Mouse (Mus musculus) adipose tissue, adult 10 weeks (tissue): ENCODE results near the gene Ndufa3. TPM values are rescaled to one million over a fixed set of nuclear protein-coding genes. Genes with fewer than 3 reads are reported as not detected.

ENCODE experiments used
- polyA plus RNA-seq: library from polyadenylated mRNA; stranded (reverse); fragments of 350-450 nt; fragmentation: Illumina TruSeq; extraction: RNeasy Lipid Tissue Mini Kit (QIAGEN cat#74804); gene quantifications from one replicate; pipeline ENCODE4 v1.2.3, GENCODE M21; 2014; ENCODE audit warnings: low read depth, low replicate concordance

The Ndufa3 gene
- polyA plus RNA-seq = 354 TPM

DNA sequence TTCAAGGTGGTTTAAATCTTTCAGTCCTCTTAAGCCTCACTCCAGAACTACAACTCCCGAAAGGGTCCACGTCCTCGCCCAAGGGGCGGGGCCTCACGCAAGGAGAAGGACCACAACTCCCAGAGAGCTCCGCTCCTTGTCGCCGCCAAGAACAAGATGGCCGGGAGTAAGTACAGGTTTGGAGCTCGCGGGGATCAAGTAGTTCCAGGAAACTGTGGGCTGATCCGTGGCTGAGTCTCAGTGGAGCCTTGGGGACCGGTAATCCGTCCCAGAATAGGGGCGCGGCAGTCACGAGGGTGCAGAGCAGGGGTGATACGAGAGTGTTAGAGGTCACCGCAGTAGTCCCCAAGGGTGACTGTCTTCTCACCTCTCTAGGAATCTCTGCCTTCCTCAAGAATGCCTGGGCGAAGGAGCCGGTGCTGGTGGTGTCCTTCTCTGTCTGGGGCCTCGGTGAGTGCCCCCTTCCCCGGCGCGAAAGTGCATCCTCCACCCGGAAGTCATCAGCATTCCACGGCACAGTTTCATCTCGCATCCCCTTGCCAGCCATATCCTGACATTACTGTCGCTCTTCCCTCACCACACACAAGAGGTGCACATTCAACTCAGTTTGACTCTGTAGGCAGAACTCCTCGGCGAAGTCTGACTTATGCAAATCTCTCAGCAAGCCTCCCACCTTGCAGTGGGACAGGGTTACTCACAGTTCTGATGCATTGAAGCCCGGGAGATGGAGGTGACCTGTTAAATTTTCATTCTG lies at the start of gene Ndufa3:
Gene Ndufa3 (plus strand): TSS at position 132 of the 754 bp plus-strand sequence.

DNA sequence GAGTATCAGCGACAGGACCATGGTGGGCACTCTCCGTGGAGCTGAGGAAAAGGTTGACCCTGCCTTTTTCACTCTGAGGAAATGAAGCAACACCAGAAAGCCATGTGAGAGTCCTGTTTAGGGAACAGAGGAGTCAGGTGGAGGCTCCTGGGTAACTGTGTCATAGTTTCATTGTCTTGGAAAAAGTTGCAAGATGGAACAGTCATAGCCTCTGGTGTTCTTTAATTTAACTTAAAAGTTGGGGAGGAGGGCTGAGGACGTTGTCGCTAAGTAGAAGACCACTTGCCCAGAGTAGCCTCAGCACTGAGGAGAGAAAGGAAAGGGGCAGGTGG lies 1.1 kb upstream of the Ndufa3 start, which contains the start of gene Oscar:
Gene Oscar (minus strand): TSS at position 101 of the 332 bp plus-strand sequence.

DNA sequence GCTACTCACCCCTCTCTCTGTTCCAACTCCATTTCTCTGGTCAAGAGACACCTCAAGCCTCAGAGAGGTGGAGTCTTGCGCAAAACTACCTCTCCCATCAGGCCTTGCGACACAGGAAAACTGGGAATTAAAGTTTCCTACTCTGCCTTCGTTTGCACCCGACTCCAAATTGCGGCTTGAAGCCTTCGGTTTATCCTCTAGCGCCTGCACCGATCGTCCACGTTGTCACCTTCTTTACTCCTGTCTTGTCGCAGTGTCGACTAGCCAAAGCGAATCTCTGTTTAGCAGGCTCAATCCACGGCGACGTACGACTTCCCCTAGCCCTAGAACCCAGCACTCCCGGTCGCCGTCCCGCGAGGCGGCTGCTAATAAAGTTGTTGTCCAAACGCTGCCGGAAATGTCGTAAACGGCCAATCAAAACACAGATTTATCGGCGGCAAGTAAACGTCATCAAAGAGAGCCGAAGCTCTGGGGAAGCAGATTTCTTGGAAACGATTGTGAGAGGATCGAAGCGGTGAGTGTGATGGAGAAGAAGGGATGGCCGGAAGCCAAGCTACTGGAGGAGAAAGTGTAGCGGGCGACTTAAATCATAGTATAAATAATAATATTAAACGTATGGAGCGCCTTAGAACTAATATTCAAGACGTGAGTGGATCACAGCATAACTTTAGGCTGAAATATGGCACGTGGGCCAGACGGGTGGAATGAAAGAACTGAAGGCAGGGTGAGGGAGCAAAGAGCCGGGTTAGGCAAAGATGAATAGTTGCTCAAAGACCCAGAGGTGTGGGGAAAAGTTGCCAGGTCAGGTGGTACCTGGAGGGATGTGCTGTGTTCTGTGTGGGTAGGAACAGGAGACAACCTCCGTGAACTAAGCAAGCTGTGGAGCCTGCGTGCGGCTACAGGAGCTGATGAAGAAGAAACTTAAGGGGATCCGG lies 12.6 kb downstream of the Ndufa3 start, which contains the start of the genes Tfpt and Prpf31:
Gene Tfpt (minus strand): TSS at position 387 of the 935 bp plus-strand sequence.
Gene Prpf31 (plus strand): TSS at position 443 of the 935 bp plus-strand sequence.

DNA sequence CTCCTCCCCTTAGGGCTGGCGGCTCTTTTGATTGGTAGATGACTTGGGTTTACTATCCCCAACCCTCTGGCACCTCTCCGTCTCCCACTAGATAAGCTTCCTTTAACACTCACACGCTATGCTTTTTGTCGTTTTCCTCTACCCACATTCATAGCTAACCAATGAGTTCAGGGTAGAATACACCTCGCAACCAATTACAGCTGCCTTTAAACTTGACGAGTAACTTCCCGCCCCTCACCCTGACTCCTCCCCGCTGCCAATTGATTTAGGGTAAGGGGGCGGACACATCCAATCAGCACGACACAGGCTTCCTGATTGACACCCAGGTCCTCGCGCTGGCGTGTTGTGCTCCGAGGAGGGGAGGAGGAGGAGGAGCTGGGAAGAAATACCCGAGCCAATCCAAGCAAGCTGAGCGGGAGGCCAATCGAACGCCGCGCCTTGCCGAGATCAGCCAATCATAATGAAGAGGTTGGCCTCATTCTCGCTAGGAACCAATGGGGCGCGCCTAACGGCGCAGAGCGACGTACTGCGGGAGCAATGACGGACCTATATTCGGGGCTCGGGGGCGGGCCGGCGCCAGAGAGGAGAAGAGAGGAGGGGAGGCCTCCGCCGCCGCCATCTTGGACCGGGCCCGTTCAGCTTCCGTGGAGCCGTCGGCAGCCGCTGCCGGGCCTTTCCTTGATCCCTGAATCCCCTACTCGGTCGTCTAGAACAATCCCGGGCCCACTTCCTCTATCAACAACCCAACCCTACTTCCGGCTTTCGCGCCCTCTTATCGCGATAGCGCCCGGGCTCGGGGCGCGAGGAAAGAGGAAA lies 27.7 kb downstream of the Ndufa3 start, which contains the start of gene Cnot3:
Gene Cnot3 (plus strand): TSS at position 597 of the 816 bp plus-strand sequence.

DNA sequence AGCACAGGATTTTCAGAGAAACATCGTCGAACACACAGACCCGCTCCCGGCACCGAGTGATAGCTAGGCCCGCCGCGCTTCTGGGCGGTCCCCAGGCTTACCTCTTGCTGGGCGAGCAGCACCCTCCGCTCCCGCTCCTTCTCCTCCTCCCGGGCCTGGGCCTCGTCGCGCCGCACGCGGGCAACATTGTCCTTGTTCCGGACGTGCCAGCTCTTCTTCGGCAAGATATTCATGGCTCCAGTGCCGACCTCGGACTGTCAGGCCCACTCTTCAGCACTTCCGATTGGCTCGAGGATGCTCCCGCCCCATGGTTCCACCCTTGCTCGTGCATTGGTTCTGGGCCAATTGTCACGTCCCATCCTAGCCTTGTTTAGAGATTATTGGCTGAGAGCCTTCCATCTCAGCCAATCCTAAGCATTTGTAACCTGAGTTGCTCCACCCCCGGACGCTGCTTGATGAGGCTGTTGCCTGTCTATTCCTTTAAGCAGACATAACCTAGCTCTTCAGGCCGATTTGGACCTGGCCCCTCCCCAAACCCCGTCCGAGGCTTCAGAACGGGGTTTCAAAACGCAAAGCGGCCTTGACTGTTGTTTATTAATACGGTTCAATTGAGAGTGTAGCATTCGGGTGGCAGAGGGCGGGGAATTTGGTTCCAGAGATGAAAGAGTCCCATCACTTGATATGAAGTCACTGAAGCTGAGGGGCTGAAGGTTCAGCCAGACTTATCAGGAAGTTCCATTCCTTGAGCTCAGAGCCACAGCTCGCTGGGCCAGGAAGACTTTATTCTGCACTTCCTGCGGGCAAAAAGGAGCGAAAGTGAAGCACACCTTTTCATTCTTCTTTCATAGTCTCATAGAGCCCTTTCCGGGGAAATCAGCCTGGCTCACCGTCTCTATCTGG lies 48.3 kb downstream of the Ndufa3 start, which contains the start of gene Leng1:
Gene Leng1 (minus strand): TSS at position 626 of the 900 bp plus-strand sequence.

Other genes with a start within 250 kb of the Ndufa3 start
- 0.16 TPM for gene Cacng8, start 226.7 kb upstream of the Ndufa3 start, polyA plus RNA-seq
- not detected for gene Cacng6, start 193.2 kb upstream of the Ndufa3 start, polyA plus RNA-seq
- gene Tarm1, start 114.7 kb upstream of the Ndufa3 start, polyA plus RNA-seq = 0.21 TPM
- gene Oscar, start 1.2 kb upstream of the Ndufa3 start, polyA plus RNA-seq = not detected
- gene Tfpt, start 12.6 kb downstream of the Ndufa3 start, polyA plus RNA-seq = 19.6 TPM
- 35.7 TPM for gene Prpf31, start 12.6 kb downstream of the Ndufa3 start, polyA plus RNA-seq
- gene Cnot3, start 27.9 kb downstream of the Ndufa3 start, polyA plus RNA-seq = 38.7 TPM
- 11.7 TPM for gene Leng1, start 48.5 kb downstream of the Ndufa3 start, polyA plus RNA-seq
- 78.8 TPM for gene Tmc4, start 60.2 kb downstream of the Ndufa3 start, polyA plus RNA-seq
- gene Tsen34, start 75.5 kb downstream of the Ndufa3 start, polyA plus RNA-seq = 63.6 TPM
- gene Mboat7, start 76.2 kb downstream of the Ndufa3 start, polyA plus RNA-seq = 43.0 TPM
- 1,770 TPM for gene Rps9, start 86.6 kb downstream of the Ndufa3 start, polyA plus RNA-seq
- gene Pirb, start 103.0 kb downstream of the Ndufa3 start, polyA plus RNA-seq = 11.8 TPM
- gene Gm15448, start 208.3 kb downstream of the Ndufa3 start, polyA plus RNA-seq = 0.19 TPM
- 1.2 TPM for gene Pira2, start 227.7 kb downstream of the Ndufa3 start, polyA plus RNA-seq